Mouse (Mus musculus): ENCODE data around the gene Tgm2.

DNA sequence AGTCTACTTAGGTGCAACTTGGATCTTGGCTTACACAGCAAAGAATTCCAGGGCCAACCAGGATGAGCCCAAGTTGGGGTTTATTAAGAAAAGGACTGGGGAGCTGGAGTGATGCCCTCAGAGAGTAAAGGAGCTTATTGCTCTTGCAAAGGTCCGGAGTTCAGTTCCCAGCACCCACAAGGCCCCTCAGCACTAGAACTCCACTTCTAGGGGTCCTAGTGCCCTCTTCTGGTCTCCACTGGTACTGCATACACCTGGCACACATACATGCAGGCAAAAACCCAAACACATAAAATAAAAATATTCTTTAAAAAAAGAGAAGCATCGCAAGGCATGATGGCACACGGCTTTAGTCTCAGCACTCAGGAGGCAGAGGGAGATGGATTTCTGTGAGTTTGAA, 4.8 kb upstream of the Tgm2 start:
- TF ChIP-seq POLR2A (IDR thresholded peaks at IDR 0.05; ENCODE audit: borderline replicate concordance, extremely low read depth, low read depth, low read length) (no peak), CTCF (IDR thresholded peaks at IDR 0.05; ENCODE audit: insufficient read depth, low read length) (no peak)

Data from lung, adult 2 months (tissue).